Mouse (Mus musculus): ENCODE measurements around the gene Mical2.

Mical2 gene

DNA sequence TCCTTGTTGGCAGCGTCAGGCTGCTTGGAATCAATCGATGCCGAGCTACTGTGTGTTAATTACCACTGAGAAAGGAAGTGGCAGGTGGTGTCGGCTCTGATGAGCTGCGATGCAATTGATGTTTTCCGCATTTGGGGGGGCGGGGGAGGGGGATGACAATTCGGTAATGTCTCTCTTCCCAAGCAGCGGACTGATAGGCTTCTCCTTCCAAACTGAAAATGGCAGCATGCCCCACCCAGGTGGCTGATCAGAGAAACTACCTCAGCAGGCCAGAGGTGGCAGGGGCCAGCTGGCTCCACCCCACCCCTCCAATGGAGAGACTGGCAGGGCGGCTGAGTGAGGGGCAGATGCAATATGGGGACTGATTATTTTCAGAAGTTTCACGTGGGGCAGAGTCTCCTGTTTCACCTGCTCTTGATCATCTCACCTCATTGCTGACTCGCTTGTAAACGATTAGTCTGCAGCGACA lies 190.4 kb downstream of the Mical2 start:
- no peak for DNase-seq

DNA sequence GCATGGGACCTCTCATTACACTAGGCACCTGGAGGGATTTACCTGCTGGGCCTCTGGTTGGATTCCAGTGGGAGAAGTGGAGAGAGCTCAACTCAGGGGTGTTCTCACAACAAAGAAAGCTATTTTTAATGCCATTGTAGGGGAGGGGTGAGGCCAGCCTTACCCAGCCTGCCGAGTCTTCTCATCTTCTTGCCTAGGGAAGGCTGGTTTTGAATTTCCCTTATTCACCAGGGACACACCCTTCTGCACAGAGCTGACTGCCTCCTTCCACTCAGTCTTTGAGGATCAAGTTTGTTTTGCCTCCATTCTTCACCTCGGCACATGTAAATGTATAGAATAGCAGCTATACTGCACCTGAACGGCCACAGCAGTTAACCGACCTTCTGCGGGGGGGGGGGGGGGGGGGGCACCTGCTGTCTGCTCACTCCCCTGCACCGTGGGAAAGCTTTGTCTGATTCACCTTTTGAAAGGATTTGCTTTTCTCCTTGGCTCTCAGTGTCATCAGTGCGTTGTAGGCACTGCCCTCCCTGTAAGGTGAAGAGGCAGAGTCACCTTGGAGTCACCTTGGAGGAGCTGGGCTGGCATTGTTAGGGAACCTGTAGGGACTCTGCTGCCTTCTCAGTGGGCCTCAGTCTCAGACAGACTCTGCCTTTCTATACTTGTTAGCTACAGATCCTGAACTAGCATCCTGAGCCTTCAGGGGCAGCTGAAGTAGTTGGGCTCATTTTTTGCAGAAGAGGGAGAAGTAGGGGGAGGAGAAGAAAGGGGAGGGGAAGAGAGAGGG lies 191.3 kb downstream of the Mical2 start:
- no peak for DNase-seq

DNA sequence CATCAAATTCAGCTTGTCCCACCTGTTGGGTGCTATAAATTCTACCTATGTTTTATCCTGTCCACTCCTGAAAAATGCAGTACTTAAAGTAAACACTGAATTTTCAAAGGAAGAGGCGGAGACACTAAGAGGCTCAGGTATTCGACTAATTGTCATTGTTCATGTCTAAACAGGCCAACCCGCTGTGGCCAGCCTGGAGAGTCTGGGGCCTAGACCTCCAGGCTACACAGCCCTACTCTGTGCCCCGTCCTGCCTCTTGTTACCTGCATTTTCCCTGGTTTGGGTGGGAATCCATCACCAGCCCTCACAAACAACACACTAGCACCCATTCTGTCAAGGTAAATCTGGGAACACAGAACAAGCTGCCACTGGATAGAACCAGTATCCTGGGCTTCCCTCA lies 191.9 kb downstream of the Mical2 start:
- DNase-seq, result no peak

DNA sequence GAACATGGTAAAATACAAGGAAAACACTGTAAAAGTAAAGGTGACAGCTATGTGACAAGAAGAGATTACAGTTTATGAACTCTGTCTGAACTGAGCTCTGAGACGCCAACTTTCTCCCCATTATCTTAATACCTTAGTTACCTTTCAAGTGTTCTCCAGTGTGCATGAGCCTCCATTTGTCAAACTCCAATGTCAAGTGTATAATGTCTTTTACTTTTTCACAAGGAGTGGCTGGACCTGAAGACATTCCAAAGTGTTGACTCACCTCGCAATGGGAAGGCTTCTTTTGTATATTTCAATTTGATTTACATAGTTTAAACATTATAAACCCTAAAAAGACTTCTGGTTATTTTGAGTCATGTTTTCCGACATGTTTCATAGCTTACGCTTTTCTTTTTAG lies 197.8 kb downstream of the Mical2 start:
- DNase-seq, result no peak

DNA sequence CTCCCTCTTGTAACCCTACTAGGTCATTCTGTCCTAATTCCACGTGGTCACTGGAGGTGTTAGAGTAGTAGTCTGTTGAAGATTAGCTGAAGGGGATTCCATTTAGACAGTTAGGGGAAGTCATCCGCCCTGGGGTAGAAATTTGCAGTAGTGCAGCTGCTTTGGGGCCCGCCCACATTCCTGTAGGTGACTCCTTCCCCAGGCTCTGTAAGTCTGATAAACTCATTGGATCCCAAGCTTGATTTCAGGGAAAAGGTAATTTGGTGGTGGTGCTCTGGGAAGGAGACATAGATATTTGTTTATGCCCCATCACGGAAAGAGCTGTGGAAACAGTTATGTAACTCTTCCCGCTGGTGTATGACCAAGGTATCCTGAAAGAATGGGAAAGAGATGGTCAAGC lies 201.2 kb downstream of the Mical2 start:
- DNase-seq, result no peak

DNA sequence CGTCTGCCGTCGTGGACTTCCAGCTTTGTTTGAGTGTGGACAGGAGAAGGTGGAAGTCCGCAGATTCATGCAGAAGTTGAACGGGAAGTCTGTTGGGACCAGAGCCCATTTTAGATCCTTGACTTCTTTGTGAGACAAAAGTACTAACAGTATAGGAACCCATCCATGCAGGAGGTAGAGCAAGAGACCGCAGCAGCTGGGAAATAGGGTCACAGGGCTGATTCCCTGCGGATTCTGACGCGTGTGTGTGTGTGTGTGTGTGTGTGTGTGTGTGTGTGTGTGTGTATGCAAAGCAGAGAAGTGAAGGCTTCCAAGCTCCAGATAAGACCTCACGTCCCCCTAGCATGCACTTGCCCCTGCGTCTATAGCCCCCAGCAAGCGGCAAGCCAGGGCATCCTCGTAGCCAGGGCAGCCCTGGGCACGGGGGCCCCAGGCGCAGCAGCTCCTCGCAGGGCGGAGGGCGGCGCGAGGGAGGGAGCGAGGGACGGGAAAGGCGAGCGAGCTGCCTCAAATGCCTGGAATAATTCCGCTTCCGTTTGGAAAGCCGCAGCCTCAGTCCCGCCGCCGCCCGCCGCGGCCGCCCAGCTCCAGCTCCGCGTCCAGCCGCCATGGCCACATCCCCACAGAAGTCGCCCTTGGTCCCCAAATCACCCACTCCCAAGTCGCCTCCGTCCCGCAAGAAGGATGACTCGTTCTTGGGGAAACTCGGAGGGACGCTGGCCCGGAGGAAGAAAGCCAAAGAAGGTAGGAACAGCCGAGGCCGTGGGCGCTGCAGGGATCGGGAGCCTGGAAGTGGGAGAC lies 201.9 kb downstream of the Mical2 start, which contains the start of gene Parva:
Gene Parva, plus strand, starts transcription at position 149 of the 801 bp plus-strand sequence.
- no peak for DNase-seq

DNA sequence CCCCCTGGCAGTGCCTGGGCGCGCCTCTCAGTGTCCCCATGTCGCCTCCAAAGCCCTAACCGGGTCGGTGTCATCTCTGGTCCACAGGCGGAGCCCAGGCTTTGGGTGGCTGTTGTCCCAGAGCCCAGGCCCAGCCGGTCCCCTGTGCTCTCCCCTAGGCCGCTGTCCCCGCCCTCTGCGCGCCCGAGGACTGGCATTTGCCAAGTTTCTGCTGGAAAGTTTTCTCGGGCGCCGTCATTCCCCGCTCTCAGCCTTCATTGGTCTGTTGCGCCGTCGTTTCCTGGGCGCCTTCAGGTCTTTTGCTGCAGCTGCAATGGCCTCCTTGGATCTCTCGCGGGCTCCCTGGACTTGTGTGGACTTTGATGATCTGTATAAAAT lies 202.5 kb downstream of the Mical2 start:
- DNase-seq, result peak in 1 of 2 experiments; percentile 7

DNA sequence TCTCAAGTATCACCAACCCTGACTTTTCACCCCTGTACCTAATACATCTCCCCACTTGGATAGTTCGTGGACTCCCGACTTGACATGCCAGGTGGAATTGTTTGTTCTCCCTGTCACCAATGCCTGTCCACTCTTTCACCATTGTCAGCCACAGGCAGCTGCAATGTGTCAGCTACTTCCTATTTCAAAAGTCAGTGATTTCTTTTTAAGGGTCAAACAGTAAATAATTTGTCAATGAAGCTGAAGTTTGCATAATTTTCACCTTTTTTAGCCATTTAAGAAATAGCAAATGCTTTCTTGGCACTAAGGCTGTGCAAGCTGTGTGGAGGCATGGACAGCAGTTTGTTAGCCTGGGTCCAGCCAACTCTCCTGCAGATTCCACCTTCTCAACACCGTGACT lies 214.2 kb downstream of the Mical2 start:
- DNase-seq, result no peak

DNA sequence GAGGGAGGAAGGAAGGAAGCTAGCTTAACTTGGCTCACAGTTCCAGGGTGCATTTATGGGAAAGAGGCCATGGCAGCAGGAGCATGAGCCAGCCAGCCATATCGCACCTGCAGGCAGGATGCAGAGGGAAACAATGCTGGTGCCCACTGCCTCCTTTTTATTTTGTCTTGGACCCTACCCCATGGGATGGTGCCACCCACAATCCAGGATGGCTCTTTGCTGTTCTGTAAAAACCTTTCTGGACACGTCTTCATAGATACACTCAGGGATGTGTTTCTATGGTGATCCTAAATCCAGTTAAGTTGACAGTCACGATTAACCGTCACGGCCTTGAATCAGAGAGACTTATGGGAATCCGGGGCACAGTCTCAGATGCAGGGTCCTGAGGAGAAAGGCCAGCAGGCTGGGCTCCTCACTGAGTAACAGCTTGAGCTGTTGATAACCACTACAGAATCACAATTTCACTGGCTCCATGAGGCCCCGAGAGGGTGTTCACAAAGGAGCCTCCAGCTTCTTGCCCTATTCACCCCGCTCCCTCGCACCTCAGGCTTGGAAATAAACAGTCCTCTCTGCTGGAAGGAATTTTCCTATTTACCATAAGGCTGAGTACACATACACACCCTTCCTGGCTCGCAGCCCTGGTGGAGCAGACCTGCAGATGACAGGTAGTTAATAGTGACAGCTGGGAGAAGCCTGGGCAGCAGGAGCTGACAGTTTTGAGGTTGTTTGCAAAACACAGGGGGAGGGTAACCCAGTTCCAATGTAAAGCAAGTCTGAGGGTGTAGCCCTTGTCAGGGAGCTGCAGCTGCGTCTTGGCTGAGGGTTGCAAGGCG lies 218.7 kb downstream of the Mical2 start:
- DNase-seq, result no peak

DNA sequence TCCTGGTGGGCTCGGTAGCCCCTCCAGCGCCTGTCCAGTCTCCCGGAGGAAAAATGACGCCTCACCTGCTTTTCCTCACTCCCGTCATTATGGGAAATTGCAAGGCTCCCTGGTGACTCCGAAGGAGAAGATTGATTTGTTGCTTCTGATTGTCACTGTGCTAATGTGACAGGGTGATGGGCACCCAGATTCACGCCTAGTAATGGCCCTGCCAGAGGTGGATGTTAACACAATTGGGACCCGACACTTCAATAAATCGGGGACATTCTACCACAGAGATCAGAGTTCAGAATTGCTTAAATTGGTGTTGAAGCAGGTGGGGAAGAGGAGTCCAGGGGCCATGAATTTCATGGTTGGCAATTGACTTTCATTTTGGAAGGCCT lies 219.3 kb downstream of the Mical2 start:
- no peak for DNase-seq

DNA sequence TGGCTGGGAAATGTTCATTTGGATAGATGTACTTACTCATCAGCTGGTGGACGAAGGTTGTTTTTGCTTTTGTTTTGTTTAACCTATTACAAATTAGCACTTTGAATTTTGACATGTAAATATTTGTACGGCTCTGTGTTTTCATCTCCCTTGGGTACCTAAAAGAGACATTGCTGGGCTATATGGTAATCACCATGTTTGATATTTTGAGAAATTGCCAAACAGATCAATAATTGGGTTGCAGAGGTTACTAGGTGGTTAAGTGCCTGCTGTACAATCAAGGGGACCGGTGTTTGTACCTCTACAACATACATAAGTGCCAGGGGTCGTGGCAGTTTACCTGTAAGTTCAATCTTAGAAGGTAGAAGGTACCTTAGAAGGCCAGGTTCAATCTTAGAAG lies 220.8 kb downstream of the Mical2 start:
- DNase-seq, result no peak

DNA sequence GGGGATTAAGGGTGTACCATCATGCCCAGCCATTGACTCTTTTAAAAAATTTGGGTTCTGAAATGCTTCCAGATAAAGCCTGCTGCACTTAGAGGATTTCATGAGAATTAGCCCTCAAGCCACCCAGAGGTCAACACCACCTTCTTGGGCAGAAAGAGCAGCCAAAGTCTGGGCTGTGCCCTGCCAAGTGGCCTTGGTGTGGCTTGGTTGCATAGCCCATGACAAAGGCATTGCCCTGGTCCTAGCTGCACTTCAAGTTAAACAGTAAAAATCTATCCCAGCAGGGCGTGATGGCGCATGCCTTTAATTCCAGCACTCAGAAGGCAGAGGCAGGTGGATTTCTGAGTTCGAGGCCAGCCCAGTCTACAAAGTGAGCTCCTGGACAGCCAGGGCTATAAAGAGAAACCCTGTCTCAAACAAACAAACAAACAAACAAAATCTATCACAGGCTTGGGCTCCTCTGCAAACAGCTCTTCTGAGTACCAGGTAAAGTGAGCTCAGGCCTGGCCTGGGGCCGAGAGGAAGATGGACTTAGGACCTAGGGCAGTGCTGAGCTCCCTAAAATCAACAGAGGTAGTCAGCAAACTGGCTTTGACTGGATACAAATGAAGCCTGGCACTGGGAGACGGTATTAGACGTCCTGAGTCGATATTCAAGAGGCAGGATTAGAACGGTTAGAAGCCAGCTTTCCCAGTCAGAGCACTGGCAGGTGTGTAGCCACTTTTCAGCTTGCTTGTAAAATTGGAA lies 224.5 kb downstream of the Mical2 start:
- no peak for DNase-seq

DNA sequence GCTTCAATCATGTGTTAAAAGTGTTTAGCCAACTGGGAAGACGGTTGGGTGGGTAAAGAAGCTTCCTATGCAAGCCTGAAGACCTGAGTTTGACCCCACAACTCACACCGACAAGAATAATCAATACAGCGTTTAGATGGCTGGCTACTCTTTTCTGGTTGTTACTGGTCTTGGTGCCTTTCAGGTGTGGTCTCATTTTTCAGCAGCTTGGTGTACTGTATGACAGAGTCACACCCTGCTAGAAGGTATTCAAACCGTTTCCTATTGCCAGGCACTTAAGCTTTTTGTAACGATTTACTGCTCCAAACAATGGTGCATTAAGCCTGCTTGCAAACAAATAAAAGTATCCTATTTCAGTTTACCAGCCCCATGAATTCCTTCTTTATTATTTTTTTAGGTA lies 226.8 kb downstream of the Mical2 start:
- DNase-seq, result no peak

DNA sequence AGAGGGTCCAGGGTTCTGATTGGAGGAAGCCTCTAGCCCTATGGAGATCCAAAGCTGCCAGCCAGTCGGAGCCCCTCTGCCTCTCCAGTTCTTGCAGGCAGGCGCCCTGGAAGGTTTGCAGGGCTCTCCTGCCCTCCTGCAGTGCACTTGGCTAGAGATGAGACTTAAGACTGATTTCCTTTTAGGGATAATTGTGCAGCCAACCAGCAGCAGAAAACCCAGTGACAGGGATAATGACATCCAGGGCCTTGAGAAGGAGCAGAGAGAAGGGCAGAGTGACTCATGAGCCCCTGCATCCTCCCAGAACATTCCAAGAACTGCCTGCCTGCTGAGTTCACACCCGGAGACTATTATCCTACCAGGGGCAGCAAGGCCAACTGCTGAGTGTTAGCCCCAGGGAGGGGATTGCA lies 228.2 kb downstream of the Mical2 start:
- DNase-seq, result no peak

DNA sequence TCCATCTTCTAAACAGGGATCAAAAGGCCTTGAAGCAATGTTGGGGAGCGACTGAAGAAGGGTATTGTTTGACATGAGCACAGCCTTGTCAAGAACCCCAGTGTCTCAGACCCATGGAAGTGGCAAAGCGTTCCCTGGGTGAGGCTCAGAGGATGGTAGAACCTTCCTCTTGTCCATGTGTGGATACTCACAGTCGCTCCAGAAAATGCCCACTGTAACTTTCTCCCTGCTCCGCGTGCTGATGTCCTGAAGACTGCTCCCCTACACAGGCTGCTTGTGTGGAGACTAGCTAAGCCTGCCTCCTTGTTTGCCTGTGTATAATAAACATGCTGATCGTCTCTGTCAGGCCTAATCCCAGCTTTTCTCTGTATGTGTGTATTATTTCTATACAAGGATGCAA lies 228.7 kb downstream of the Mical2 start:
- no peak for DNase-seq

DNA sequence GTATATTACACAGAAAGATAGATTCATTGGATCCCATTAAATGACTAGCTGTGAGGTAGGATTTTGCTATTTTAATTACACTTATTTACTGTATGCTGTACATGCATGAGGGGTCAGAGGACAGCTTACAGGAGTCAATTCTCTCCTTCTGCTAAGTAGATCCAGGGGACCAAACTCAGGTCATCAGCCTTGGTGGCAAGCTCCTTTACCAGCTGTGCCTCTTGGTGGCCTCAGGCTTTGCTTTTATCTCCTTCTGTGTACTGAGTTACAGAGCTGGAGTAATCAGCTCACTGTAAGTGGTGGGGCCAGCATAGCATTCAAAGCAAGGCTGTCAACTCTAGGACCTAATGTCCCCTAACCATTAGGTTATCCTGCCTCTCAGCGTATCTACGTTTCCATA lies 229.3 kb downstream of the Mical2 start:
- no peak for DNase-seq

DNA sequence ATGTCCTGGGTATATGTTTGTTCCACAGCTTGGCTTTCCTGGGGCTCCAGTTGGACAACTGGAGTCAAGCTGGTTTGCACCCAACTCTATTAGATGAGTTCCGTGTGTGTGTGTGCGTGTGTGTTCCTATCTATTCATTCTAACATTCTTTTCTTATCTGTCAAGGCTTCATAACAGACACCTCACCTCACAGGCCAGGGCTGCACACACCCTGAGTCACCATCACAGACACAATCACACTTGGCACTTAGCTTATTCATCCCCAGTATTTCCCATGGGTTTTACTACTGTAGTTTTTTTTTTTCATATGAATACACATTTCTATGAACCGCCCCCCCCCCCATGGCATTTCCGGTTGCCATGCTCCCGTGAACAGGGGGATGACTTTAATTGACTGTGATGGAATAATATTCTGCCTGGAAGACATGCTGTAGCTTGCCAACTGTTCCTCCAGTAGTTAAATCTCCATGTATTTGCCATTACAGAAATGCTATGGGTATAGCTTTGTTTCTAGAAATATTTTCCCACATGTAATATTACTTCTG lies 230.0 kb downstream of the Mical2 start:
- no peak for DNase-seq

DNA sequence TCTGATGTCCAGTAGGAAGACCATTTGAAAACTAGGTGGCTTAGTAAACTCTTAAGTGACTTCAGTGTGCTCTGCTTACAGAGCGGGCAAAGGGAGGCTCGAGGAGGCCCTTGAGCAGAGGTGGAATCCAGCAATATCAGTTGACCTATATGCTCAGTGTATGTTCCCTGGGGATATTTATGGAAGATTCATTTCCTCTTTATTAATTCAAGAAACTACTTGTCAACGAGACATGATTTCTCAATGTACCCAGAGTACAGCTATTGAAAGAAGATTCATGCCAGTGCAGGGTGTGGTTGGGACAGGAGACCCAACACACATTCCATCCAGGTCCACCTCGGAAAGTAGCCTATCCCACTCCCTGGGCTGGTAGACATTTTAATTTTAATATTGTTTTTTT lies 231.7 kb downstream of the Mical2 start:
- DNase-seq, result no peak

DNA sequence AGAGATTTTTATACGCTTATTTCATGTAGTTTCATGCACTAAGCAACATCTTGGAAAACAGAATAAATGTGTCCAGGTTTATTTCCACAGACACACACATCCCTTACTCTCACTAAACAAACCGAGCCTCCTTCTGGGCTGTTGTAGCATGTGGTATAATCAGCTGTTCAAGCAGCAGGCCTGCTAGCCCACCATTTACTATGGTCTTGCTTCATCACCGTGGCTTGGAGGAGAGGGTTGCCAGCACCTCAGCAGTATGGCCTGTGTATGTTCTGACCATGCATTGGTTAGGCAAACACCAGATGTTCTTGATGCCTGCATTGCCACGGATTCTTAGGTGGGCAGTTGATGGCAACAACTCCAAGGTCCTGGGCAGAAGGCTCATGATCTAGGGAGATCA lies 232.3 kb downstream of the Mical2 start:
- DNase-seq, result no peak

DNA sequence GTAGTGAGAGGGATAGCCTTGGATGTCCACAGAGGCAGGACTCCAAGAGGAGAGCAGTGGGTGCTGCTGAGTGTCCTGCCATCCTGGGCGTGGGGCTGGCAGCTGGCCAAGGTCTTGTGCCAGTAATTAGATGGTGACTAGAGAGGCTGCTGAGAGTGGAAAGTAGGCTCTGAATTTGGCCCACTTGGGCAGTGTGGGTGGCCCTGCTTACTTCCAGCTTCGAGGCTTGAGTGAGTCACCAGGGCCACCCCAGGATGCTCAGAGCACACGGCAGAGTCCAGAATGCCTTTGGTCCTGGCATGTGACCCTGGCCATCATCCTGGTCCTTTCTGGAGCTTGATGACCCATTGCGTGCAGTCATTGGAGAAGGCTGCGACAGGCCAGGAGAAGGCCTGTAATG lies 232.8 kb downstream of the Mical2 start:
- DNase-seq, result no peak

Measured in thymus, adult 18-20 months (tissue).